Mouse (Mus musculus) E14TG2a.4 (cell line): ENCODE data around the gene Gstm5.

Experiments used
- CTCF ChIP-seq: conservative IDR thresholded peaks from 2 replicates; pipeline ENCODE4 v1.5.1; 2014; ENCODE audit warnings: low read length
- POU5F1 ChIP-seq: IDR thresholded peaks from 2 replicates; pipeline ENCODE4 v1.6.1; 2014; ENCODE audit warnings: low read length, borderline replicate concordance

DNA sequence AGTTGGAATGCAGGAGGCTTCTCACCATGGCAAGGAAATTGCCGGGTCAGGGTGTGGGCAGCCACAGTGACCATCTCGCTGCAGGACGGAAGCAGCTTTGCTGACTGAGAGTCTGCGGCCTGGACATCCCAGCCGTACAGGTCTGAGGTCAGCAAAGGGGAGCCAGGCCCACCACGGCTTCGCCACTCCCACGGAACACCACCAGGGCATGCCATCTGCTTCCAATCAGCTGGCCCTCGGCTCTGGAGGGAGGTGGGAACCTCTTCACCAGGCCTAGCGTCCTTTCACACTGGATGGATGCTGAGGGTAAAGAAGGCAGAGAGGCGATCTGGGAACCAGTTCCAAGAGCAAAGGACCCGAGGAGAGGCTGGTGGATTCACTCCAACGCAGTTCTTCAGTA is 40.3 kb upstream of the Gstm5 start:
- TF ChIP-seq CTCF (no peak), POU5F1 (no peak)
